Mouse (Mus musculus): ENCODE measurements at regions not wholly inside any gene's neighbourhood (a gene's known extent, or its start where the extent isn't known, plus 50 kb on each side); places are given as distances from the start of the nearest gene placed in this dataset.

DNA sequence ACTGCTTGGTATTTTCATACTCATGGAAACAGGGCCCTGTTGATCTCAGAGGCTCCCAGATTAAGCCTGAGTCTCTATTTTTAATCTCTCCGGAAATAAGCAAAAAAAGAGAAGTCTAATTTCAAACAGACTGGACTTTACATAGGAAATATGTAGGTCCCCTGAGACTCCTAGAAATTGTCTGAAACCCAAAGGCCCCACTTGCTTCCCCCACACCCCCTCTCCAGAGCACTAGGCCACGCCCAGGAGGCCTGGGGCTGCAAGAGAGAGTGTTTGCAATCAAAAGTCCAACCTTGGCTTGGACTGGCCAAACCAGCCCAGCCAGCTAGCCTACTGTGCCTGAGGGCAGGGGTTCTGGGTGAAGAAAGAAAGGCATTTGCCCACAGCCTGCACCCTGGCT is 111.0 kb downstream of the Zfp36l1 start:
- TF ChIP-seq POLR2A (IDR thresholded peaks at IDR 0.05; ENCODE audit: borderline replicate concordance, control insufficient read depth, low read depth, low read length) (no peak), CTCF (IDR thresholded peaks at IDR 0.05; ENCODE audit: control insufficient read depth, insufficient read depth, low read length) (no peak)

Measured in bone marrow, adult 2 months (tissue).